Mouse (Mus musculus) embryonic fibroblast, embryonic 13.5 days (primary cell): ENCODE measurements around the gene Auts2. TPM values are rescaled to one million over a fixed set of nuclear protein-coding genes. Genes with fewer than 3 reads are reported as not detected.
A peak's percentile ranks its signal among the peaks of the same experiment; 100 is the strongest.

Experiments used
- H3K27ac ChIP-seq: 2 replicates; pipeline ENCODE4 v1.5.1; 2012; ENCODE audit warnings: low read length, control low read depth, inconsistent platforms; ENCODE audit not compliant: insufficient read depth
- H3K4me1 ChIP-seq: 2 replicates; pipeline ENCODE4 v1.6.1; 2011; ENCODE audit warnings: low read length; ENCODE audit not compliant: control insufficient read depth, insufficient read depth
- H3K4me3 ChIP-seq: 2 replicates; pipeline ENCODE4 v1.5.1; 2011; ENCODE audit warnings: mild to moderate bottlenecking, control low read depth, low read length; ENCODE audit not compliant: insufficient read depth
- CTCF ChIP-seq: IDR thresholded peaks from 2 replicates; pipeline ENCODE4 v1.5.1; 2011; ENCODE audit warnings: mild to moderate bottlenecking, control low read depth, low read length, moderate library complexity, borderline replicate concordance; ENCODE audit not compliant: insufficient read depth
- POLR2A ChIP-seq: IDR thresholded peaks from 2 replicates; pipeline ENCODE4 v1.6.1; 2011; ENCODE audit warnings: low read depth, mild to moderate bottlenecking, control low read depth, low read length, moderate library complexity
- polyA plus RNA-seq: library from polyadenylated mRNA; stranded (reverse); fragments of >200 nt; gene quantifications from 2 replicates; pipeline ENCODE4 v1.2.4, GENCODE M21; 2011; ENCODE audit warnings: low read depth; ENCODE audit not compliant: missing spikeins, insufficient read length

The Auts2 gene
- polyA plus RNA-seq, 1 experiment, result 26.0 TPM

DNA sequence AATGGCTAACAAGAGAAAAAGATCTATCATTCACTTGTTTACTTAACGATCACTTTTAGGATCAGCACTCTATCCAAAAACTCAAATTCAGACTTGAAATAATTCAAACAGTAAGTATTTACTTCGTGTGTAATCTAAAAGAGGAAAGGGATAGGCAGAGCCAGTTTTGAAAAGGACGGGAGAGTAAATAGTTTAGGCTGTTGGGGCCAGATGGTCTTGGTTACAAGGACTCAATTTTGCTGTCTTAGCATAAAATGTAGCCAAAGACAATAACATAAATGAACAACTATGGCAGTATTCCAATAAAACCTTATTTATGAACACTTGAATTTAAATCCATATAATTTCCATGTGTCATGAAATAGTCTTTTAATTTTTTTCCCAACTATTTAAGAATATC is 57.7 kb downstream of the Auts2 start:
- no peak overlapping the region for H3K4me3 ChIP-seq
- H3K4me1 ChIP-seq, result no peaks in the 10 kb centered on the region
- TF ChIP-seq POLR2A, result no peak
- TF ChIP-seq CTCF, result no peak
- H3K27ac ChIP-seq, result no peak overlapping the region; the same call in 1 of the 2 replicates

DNA sequence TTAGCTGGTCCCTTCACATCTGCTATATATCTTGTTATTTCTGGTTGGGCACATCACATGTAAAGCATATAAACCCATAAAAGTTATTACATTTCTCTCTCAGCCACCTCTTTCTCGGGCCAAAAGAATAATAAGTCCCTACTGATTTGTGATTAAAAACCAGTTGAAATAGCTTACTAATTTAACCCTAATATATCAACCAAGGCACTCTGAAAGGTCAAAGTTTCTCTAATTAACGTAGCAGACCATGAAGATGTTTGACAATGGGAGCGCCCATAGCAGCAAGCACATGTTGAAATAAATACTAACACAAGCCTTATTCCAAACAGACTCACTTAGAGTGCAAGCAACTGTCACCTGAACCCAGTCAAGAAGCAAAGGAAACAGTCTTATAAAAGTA is 61.7 kb downstream of the Auts2 start:
- Histone ChIP-seq H3K27ac (no peak overlapping the region), H3K4me1 (no peaks in the 10 kb centered on the region)
- TF ChIP-seq POLR2A (no peak), CTCF (no peak)

DNA sequence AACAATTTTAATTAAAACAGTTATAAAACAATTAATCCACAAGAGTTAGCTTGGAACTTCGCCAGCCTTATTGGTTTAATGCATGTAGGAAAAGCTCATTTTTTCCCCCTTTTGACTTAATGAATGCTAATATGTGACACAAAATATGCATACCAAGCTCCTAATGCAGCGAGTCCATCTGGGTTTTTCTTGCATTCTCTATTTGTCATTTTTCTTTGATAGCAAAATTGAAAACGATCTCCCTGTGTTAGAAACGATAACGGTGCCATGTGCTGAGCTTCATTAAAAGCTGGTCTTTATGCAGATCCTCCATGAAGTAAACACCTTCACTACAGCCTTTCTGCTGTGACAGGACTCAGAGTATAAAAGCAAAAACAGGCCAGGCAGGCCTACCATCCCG is 62.7 kb downstream of the Auts2 start:
- H3K27ac ChIP-seq, result no peak overlapping the region
- no peak overlapping the region for H3K4me3 ChIP-seq
- TF ChIP-seq POLR2A (no peak), CTCF (no peak)
- H3K4me1 ChIP-seq, result no peaks in the 10 kb centered on the region

More for the DNA sequence above, 61.7 kb downstream of the Auts2 start:
- H3K4me3 ChIP-seq, result no peak overlapping the region

DNA sequence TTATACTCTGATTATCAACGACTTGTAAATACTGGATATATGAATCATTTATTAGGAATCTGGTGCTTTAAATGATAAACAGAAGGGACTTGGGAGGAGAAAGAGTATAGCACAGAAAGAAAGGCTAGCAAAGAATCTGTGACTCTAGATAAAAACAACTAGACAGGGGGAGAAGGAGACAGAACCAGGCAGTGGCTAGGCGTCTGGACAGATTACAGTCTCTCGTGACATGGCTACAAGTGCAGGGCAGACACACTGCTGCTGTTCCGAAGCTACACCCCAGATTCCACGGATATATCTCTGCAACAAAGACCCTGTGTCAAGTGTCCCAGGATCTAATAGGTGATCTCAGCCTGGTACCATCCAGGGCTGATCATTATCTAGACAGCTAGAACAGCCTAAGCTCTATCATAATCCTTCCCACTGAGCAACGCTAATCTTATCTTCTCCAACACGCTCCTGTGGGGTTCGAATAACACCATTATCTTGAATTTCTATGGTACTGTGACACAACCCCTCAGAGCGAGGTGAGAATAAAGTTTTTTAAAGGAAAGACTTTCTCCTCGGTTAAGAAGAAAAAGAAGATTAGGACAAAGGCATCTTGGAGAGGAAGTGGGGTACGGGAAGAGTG is 63.8 kb downstream of the Auts2 start:
- Histone ChIP-seq H3K4me1 (peaks cover 4% of the 10 kb centered on the region; the same call in 1 of the 2 replicates), H3K27ac (0 out of 2 replicates have a peak overlapping the region, but pooled peaks have one; percentile 17), H3K4me3 (no peak overlapping the region)
- no peak for TF ChIP-seq CTCF
- no peak for TF ChIP-seq POLR2A

DNA sequence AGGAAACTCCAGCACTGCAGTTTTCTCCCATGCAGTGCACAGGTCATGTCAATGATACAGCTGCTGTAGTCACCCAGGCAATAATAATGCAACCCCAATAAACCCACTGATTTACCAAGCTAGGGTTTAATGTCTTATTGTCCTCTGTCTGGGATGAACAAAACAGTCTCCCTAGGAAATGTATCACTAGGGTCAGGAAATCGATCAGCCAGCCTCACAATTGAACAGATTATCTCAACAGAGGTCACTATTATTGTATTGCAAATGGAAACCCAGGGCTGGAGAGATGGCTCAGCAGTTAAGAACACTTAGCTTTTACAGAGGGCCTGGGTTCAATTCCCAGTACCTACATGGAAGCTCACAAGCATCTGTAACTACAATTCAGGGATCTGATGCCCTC is 65.6 kb downstream of the Auts2 start:
- no peak overlapping the region for H3K27ac ChIP-seq
- peaks cover 4% of the 10 kb centered on the region; the same call in 1 of the 2 replicates for H3K4me1 ChIP-seq
- TF ChIP-seq POLR2A (no peak), CTCF (no peak)
- H3K4me3 ChIP-seq, result no peak overlapping the region

DNA sequence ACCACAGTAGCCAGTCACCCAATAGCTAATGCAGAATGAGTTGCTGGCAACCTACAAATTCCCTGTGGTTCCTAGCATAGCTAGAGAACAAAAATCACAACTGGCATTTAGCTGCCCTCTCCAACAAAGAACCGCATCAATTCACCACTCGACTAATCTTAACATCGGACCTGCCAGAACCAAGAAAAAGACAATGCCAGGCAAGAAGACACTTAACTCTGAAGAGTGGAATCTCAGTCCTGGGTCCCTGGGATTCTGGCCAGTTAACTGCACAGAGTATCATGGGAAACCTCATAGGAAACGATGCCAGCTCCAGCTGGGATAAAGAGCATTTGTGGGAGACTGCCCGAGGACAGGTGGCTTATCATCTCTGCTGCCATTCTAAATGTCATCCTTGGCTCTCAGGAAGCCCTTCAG is 70.2 kb downstream of the Auts2 start:
- no peak overlapping the region for H3K4me3 ChIP-seq
- TF ChIP-seq CTCF, result no peak
- H3K27ac ChIP-seq, result no peak overlapping the region
- H3K4me1 ChIP-seq, result peaks cover 4% of the 10 kb centered on the region; the same call in 1 of the 2 replicates

DNA sequence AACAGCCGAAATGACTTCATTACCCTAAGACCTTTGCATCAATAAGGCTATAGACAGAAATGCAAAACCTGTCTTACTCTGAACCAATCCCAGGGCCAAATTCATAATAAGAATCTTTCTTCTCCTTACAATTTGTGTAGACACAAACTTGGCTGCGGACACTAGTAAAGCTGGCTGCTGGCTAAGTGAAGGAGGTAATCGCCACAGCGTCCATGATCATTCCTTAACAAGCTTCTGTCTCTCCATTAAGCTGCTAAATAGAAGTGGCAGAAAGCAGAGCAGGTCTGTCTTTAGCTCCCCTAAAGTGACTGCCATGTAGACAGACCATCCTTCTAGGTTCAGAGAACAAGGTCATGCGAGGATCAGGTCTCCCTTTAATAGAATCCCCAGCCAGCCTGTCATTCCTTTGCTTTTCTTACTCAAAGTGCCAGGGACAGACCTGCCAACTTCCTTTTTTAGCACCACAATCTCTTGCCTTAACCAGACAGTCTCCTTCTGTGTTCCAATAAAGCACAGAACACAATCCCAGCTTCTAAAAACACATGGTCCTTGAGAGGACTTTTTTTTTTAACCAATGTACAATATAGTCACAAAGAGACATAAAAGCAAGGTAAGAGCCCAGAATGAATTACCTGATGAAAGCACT is 70.8 kb downstream of the Auts2 start:
- peaks cover 4% of the 10 kb centered on the region; the same call in 1 of the 2 replicates for H3K4me1 ChIP-seq
- H3K4me3 ChIP-seq, result no peak overlapping the region
- H3K27ac ChIP-seq, result no peak overlapping the region
- TF ChIP-seq POLR2A (no peak), CTCF (no peak)

DNA sequence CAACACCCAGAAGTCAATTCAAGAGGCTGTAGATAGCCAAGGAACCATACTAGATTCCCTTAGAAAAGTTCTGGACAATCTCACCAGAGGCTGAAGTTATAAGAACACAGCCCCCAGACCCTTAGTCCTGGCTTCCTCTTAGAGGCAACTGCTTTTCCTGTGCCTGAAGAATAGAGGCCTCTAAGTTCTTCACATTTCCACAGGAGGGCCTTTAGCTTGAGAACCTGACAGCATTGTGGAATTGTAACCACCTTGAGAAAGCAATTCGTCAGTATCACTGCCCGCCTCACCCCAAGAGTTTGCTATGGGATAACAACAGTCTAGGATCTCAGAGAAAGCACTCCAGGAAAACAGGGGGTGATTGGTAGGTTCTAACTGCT is 75.8 kb downstream of the Auts2 start:
- no peak overlapping the region for H3K4me3 ChIP-seq
- no peak overlapping the region for H3K27ac ChIP-seq
- TF ChIP-seq POLR2A, result no peak
- TF ChIP-seq CTCF, result no peak
- no peaks in the 10 kb centered on the region; the same call in 1 of the 2 replicates for H3K4me1 ChIP-seq

DNA sequence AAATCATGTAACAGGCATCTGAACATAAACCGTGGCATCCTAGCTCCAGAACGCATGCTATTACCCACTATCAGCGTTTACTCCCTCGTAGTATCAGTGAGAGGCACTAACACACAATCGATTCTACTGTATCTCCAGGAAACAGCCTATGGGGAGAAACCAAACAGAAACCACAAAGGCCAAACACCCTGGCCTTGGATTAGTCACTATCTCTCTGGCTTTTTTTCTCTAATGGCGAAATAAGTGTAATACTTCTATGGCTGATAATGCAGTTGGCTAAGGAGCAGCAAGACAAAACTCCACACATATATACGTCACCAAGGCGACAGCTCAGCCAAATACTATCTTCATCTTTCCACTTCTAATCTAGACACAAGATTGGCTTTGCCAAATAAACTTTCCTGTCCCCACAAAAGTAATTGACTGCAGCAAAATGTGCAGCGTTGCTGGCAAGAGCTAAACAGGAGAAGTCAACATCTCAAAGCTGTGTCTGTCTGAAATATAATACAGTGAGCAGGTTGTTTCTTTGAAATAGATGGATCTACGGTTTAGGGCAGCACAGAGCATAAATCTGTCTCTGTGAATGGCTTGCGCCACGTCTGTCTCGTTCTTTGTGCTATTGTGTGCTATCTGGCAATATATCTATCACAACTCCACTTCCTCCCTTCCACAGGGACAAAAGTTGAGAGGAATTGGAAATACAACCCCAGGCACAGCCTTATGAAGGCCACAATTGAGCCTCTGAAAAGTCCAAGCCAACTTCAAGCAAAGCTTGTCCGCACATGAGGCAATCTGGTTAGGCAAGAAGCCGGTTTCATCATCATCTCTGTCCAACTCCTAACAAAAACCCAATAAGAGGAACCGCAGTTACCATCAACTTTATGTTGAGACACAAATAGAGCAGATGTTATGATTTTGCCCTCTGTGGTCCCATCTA is 76.4 kb downstream of the Auts2 start:
- H3K4me3 ChIP-seq, result no peak overlapping the region
- no peak overlapping the region for H3K27ac ChIP-seq
- TF ChIP-seq CTCF (no peak), POLR2A (no peak)
- H3K4me1 ChIP-seq, result no peaks in the 10 kb centered on the region; the same call in 1 of the 2 replicates

DNA sequence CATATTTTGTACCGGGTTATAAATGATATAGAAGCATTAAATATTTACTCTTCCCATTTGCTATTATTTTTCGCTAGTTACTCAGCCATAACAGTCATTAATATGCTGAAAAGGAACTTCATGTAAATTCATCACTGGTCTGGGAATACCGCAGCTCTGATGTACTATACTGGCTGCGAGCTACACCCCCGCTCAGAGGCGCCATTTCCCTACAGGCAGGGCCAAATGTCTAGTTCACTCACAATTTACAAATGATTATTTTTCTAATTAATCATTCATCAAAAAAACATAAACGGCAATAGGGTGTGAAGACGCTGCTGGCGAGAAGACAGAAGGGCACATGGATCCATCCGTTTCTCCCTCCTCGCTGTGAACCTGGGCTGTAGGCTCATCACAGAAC is 80.6 kb downstream of the Auts2 start:
- Histone ChIP-seq H3K4me3 (no peak overlapping the region), H3K27ac (no peak overlapping the region), H3K4me1 (peaks cover 3% of the 10 kb centered on the region; the same call in 1 of the 2 replicates)
- no peak for TF ChIP-seq POLR2A
